Mouse (Mus musculus): ENCODE results near the gene Auts2. TPM values are rescaled to one million over a fixed set of nuclear protein-coding genes. Genes with fewer than 3 reads are reported as not detected.

The Auts2 gene
- polyA plus RNA-seq, 1 experiment = 0.01 TPM

DNA sequence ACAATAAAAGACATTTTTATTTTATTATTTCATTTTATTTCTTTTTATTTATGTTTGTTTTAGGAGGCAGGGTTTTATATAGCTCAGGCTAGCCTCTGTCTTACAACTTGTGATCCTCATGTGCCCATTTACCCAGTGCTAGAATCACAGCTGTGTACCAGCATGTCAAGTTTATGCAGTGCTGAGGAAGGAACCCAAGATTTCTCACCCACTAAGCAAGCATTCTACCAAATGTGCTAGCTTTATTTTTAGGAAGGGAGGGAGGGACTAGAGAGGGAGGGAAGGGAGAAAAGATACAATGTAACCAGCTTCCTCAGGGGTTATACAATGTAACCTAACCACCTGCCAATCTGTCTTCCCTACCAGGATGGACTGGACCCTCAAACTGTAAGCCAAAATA, 1067.9 kb downstream of the Auts2 start:
- Histone ChIP-seq H3K27me3 (ENCODE audit: control insufficient read depth) (no peaks in the 10 kb centered on the region), H3K4me1 (ENCODE audit: control insufficient read depth) (no peaks in the 10 kb centered on the region), H3K9me3 (ENCODE audit: control insufficient read depth, low read length) (peaks cover 28% of the 10 kb centered on the region), H3K36me3 (ENCODE audit: control insufficient read depth) (peaks cover 2% of the 10 kb centered on the region; the same call in 1 of the 2 replicates), H3K4me3 (replicated peaks) (no peak overlapping the region)
- TF ChIP-seq TAL1 (IDR thresholded peaks at IDR 0.05; ENCODE audit: low read length) = no peak
- TF ChIP-seq GATA1 (IDR thresholded peaks at IDR 0.05; ENCODE audit: low read length) = no peak

DNA sequence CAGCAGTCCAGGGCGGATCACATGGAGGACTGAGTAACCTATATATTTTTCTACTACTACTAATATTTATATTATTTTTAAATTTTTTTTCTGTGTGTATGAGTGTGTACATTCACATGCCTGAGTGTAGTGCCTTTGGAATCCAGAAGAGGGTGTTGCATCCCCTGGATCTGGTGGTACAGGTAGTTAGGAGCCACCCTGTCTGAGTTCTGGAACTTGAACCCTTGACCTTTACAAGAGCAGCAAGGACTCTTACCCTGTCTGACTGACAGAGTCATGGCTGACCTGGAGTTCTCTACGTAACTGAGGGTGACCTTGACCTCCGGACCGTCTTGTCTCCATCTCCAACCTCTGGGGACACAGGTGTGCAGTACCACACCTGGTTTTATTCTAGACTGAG, 1074.5 kb downstream of the Auts2 start:
- Histone ChIP-seq H3K4me3 (replicated peaks) (no peak overlapping the region), H3K27me3 (ENCODE audit: control insufficient read depth) (no peaks in the 10 kb centered on the region), H3K36me3 (ENCODE audit: control insufficient read depth) (peaks cover 2% of the 10 kb centered on the region; the same call in 1 of the 2 replicates), H3K9me3 (ENCODE audit: control insufficient read depth, low read length) (peaks cover 10% of the 10 kb centered on the region), H3K4me1 (ENCODE audit: control insufficient read depth) (no peaks in the 10 kb centered on the region)
- no peak for TF ChIP-seq GATA1 (IDR thresholded peaks at IDR 0.05; ENCODE audit: low read length)

DNA sequence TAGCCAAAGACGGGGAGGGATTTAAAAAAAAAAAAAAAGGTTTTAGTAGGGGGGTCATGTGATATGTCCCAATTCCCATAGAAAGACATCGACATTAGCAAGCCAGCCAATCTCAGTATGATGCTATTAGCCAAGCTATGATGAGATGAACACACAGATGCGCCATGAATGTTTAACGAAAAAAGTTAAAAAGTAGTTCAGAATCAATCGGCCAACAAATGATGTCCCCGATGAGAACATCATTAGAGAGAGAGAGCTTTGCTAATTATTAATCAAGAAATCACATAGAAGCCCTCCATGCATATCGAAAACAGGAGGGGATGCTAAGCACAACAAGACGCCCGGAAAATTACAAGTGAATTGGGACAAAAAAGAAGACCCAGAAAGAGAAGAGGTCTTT, 1077.0 kb downstream of the Auts2 start:
- peaks cover 6% of the 10 kb centered on the region; the same call in 1 of the 2 replicates for H3K9me3 ChIP-seq (ENCODE audit: control insufficient read depth, low read length)
- H3K36me3 ChIP-seq (ENCODE audit: control insufficient read depth) = no peaks in the 10 kb centered on the region; the same call in 1 of the 2 replicates
- no peaks in the 10 kb centered on the region for H3K27me3 ChIP-seq (ENCODE audit: control insufficient read depth)
- TF ChIP-seq TAL1 (IDR thresholded peaks at IDR 0.05; ENCODE audit: low read length) = no peak
- TF ChIP-seq GATA1 (IDR thresholded peaks at IDR 0.05; ENCODE audit: low read length) = no peak
- H3K4me3 ChIP-seq (replicated peaks) = no peak overlapping the region
- H3K4me1 ChIP-seq (ENCODE audit: control insufficient read depth) = no peaks in the 10 kb centered on the region

DNA sequence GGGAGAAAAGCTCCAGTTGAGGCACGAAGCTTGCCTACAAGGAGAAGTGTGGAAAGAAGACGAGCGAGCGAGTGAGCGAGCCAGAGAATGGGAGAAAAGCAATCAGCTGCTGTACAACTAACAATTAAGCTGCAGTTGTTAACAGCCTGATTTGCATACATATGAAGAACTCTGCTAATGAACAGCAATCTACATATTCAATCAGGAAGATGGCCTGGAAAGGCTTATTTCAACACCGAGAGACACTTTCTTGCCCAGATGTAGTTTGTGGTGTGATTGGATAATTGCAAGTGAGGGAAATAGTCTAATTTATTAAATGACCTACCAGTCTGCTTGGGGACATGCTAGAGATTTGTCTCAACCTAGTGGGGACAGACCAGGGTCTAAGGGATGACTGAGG, 1079.7 kb downstream of the Auts2 start:
- TF ChIP-seq TAL1 (IDR thresholded peaks at IDR 0.05; ENCODE audit: low read length) (no peak), GATA1 (IDR thresholded peaks at IDR 0.05; ENCODE audit: low read length) (no peak)
- Histone ChIP-seq H3K9me3 (ENCODE audit: control insufficient read depth, low read length) (peaks cover 6% of the 10 kb centered on the region; the same call in 1 of the 2 replicates), H3K36me3 (ENCODE audit: control insufficient read depth) (no peaks in the 10 kb centered on the region; the same call in 1 of the 2 replicates), H3K4me3 (replicated peaks) (no peak overlapping the region), H3K4me1 (ENCODE audit: control insufficient read depth) (no peaks in the 10 kb centered on the region), H3K27me3 (ENCODE audit: control insufficient read depth) (no peaks in the 10 kb centered on the region)

DNA sequence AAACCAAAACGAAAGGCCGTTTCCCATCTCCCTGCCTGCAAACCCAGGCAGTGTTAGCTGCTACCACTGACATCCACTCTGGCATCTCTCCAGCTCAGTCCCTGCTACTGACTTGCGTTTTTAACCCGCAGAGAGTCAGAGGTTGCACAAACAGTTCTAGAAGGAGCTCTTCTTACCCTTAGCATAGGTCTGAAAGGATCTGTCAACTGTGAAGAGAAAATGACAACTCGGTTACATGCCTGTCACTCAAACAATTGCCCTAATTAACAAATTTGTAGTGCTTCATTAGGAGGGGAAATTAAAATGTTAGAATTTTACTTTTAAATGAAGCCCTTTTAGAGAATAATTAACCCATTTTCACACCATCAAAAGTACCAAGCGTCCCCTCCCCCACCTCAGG, 1083.2 kb downstream of the Auts2 start:
- H3K27me3 ChIP-seq (ENCODE audit: control insufficient read depth) = no peaks in the 10 kb centered on the region
- H3K9me3 ChIP-seq (ENCODE audit: control insufficient read depth, low read length) = peaks cover 2% of the 10 kb centered on the region; the same call in 1 of the 2 replicates
- no peaks in the 10 kb centered on the region for H3K4me1 ChIP-seq (ENCODE audit: control insufficient read depth)
- no peak for TF ChIP-seq TAL1 (IDR thresholded peaks at IDR 0.05; ENCODE audit: low read length)
- no peak for TF ChIP-seq GATA1 (IDR thresholded peaks at IDR 0.05; ENCODE audit: low read length)
- no peaks in the 10 kb centered on the region; the same call in 1 of the 2 replicates for H3K36me3 ChIP-seq (ENCODE audit: control insufficient read depth)
- no peak overlapping the region for H3K4me3 ChIP-seq (replicated peaks)

DNA sequence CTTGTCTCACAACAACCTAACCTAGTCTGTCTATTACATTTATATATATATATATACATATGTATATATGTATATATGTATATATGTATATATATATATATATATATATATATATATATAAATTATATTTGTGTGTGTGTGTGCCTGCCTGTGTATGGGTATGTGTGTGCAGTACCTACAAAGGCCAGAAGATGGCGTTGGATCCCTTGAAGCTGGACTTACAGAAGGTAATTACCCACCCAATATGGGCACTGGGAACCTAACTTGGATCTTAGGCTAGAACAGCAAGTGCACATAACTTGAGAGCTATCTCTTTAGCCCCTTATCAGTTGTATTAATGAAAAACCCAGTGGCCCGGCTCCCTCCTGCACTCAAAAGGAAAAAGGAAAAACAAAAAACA, 1083.6 kb downstream of the Auts2 start:
- Histone ChIP-seq H3K9me3 (ENCODE audit: control insufficient read depth, low read length) (no peaks in the 10 kb centered on the region; the same call in 1 of the 2 replicates), H3K27me3 (ENCODE audit: control insufficient read depth) (no peaks in the 10 kb centered on the region), H3K4me3 (replicated peaks) (no peak overlapping the region), H3K4me1 (ENCODE audit: control insufficient read depth) (no peaks in the 10 kb centered on the region), H3K36me3 (ENCODE audit: control insufficient read depth) (no peaks in the 10 kb centered on the region; the same call in 1 of the 2 replicates)
- TF ChIP-seq TAL1 (IDR thresholded peaks at IDR 0.05; ENCODE audit: low read length) (no peak), GATA1 (IDR thresholded peaks at IDR 0.05; ENCODE audit: low read length) (no peak)

DNA sequence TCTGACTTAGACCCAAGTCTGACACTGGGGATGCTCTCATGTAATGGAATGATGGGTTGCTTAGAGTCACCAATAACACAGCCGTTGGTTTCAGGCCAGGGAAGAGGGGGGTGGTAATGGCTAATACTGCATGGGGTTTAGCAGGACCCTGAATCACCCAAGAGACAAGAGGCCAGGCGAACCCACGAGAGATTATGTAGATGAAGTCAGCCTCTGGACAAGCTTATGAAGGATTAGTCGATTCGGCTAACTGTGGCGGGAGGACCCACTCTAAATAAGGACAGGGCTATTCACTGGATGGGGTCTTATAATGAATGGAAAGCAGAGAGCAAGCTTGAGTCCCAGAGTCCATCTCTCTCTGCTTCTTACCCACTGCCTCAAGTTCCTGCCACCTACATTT, 1084.4 kb downstream of the Auts2 start:
- no peaks in the 10 kb centered on the region for H3K4me1 ChIP-seq (ENCODE audit: control insufficient read depth)
- no peaks in the 10 kb centered on the region; the same call in 1 of the 2 replicates for H3K36me3 ChIP-seq (ENCODE audit: control insufficient read depth)
- H3K4me3 ChIP-seq (replicated peaks) = no peak overlapping the region
- no peak for TF ChIP-seq GATA1 (IDR thresholded peaks at IDR 0.05; ENCODE audit: low read length)
- no peak for TF ChIP-seq TAL1 (IDR thresholded peaks at IDR 0.05; ENCODE audit: low read length)
- H3K9me3 ChIP-seq (ENCODE audit: control insufficient read depth, low read length) = no peaks in the 10 kb centered on the region; the same call in 1 of the 2 replicates
- H3K27me3 ChIP-seq (ENCODE audit: control insufficient read depth) = no peaks in the 10 kb centered on the region

DNA sequence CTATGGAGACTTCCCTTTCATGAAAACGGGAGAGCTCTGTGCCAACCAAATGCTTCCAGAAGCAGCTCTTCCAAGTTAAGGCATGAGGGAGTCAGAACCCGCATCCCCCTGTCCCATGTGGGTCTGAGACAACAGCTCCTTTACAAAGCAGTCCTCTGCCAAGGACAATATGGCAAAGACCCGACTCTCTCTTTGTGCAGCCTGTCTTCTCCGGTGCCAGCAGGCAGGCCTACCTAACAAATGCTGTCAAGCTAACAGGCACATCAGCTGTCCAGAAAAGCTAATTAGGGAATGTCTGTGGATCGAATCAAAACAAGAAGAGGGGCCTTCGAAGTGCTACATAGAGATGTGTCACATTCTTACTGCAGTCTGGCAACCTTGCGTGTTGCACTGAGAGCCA, 1085.1 kb downstream of the Auts2 start:
- no peak for TF ChIP-seq GATA1 (IDR thresholded peaks at IDR 0.05; ENCODE audit: low read length)

DNA sequence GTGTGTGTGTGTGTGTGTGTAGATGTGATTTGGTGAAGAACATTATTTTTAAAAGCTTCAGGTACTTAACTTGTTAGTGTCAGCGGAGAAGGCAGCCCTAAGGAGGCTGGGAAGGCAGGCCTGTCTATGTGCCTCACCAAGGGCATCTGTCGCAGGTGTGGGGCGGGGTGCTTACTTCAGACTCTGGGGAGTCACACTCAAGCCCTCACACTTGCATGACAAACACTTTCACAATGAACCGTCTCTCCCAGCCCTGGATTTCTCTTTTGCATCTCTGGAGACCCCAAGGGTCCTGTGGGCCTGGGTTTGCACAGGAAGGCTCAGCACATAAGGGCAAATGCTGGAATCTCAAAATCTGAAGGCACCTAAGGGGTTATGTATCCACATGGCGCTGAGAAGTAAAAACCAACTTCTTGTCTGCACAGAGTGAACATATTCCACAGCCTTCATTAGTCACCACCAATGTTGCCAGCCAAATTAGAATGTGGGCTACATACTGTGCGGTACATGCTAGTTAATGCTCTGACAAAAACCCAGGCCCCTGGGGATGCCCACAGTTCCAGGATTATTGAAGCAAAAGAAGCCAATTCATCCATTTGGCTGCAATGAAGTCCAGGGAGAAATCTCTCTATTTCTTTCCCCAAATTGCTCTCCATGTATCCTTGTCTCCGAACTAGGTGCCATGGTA, 1093.8 kb downstream of the Auts2 start:
- Histone ChIP-seq H3K4me1 (ENCODE audit: control insufficient read depth) (no peaks in the 10 kb centered on the region), H3K9me3 (ENCODE audit: control insufficient read depth, low read length) (no peaks in the 10 kb centered on the region), H3K27me3 (ENCODE audit: control insufficient read depth) (no peaks in the 10 kb centered on the region), H3K36me3 (ENCODE audit: control insufficient read depth) (no peaks in the 10 kb centered on the region; the same call in 1 of the 2 replicates), H3K4me3 (replicated peaks) (no peak overlapping the region)
- TF ChIP-seq TAL1 (IDR thresholded peaks at IDR 0.05; ENCODE audit: low read length) (no peak), GATA1 (IDR thresholded peaks at IDR 0.05; ENCODE audit: low read length) (no peak)

More for the DNA sequence above, 1085.1 kb downstream of the Auts2 start:
- Histone ChIP-seq H3K36me3 (ENCODE audit: control insufficient read depth) (no peaks in the 10 kb centered on the region; the same call in 1 of the 2 replicates), H3K9me3 (ENCODE audit: control insufficient read depth, low read length) (no peaks in the 10 kb centered on the region; the same call in 1 of the 2 replicates), H3K27me3 (ENCODE audit: control insufficient read depth) (no peaks in the 10 kb centered on the region), H3K4me3 (replicated peaks) (no peak overlapping the region), H3K4me1 (ENCODE audit: control insufficient read depth) (no peaks in the 10 kb centered on the region)
